Mouse (Mus musculus) limb, embryonic 15.5 days (tissue): ENCODE measurements around the gene Fbxl15. TPM values are rescaled to one million over a fixed set of nuclear protein-coding genes. Genes with fewer than 3 reads are reported as not detected.
A peak's percentile ranks its signal among the peaks of the same experiment; 100 is the strongest.

Source experiments
- ATAC-seq: fragments of 200-750 bp; cut with Nextera tagmentation; 2 replicates; pipeline ENCODE4 v1.8.0; 2017; ENCODE audit warnings: low read depth, moderate TSS enrichment; ENCODE audit not compliant: insufficient number of reproducible peaks, low FRiP score, low TSS enrichment
- H3K27ac ChIP-seq: fragments of 300-500 bp; sonication (generic); 2 replicates; pipeline ENCODE4 v1.5.1; 2015; ENCODE audit warnings: moderate library complexity, mild to moderate bottlenecking, inconsistent platforms
- H3K27me3 ChIP-seq: fragments of 300-500 bp; sonication (generic); 2 replicates; pipeline ENCODE4 v1.6.1; 2015; ENCODE audit warnings: inconsistent platforms
- H3K36me3 ChIP-seq: fragments of 300-500 bp; sonication (generic); 2 replicates; pipeline ENCODE4 v1.6.1; 2015; ENCODE audit warnings: inconsistent platforms
- H3K4me1 ChIP-seq: fragments of 300-500 bp; sonication (generic); 2 replicates; pipeline ENCODE4 v1.6.1; 2015; ENCODE audit warnings: inconsistent platforms
- H3K4me2 ChIP-seq: fragments of 300-500 bp; sonication (generic); 2 replicates; pipeline ENCODE4 v1.6.1; 2015; ENCODE audit warnings: mild to moderate bottlenecking, inconsistent platforms
- H3K4me3 ChIP-seq: fragments of 300-500 bp; sonication (generic); 2 replicates; pipeline ENCODE4 v1.5.1; 2015; ENCODE audit warnings: mild to moderate bottlenecking, inconsistent platforms
- H3K9ac ChIP-seq: fragments of 300-500 bp; sonication (generic); 2 replicates; pipeline ENCODE4 v1.6.1; 2015; ENCODE audit warnings: inconsistent platforms
- H3K9me3 ChIP-seq: fragments of 300-500 bp; sonication (generic); 2 replicates; pipeline ENCODE4 v1.6.1; 2016; ENCODE audit warnings: inconsistent platforms
- WGBS: fragments of 180-500 bp; shearing (Covaris S2); methylation state at CpG from one replicate; pipeline ENCODE4 v1.1.7; 2015; 5-methylcytosine and 5-hydroxymethylcytosine counted together
- polyA plus RNA-seq: library from polyadenylated mRNA; unstranded; fragments of >200 nt; fragmentation: Nextera tagmentation; extraction: Ambion mirVana; gene quantifications from 2 replicates; pipeline ENCODE4 v1.2.1, GENCODE M21; 2015

Fbxl15 gene
- polyA plus RNA-seq, 1 experiment from 2014 or later: 12.8 TPM

- 11% methylated on average over 16 of the region's 16 CpGs for WGBS
- H3K4me2 ChIP-seq: peak overlapping the region; percentile 34
These were observed 9.2 kb upstream of the Fbxl15 start for GRCm38 (mm10) chr19:46318586-46319378.

GRCm38 (mm10) chr19:46320076-46320785 is 7.8 kb upstream of the Fbxl15 start:
- Histone ChIP-seq H3K36me3 (no peaks in the 10 kb centered on the region), H3K27ac (no peak overlapping the region), H3K4me1 (peaks cover 44% of the 10 kb centered on the region), H3K9ac (no peak overlapping the region), H3K4me2 (no peak overlapping the region), H3K9me3 (no peaks in the 10 kb centered on the region), H3K4me3 (no peak overlapping the region), H3K27me3 (peaks cover 100% of the 10 kb centered on the region)
- ATAC-seq: no peak
- 78% methylated on average over 8 of the region's 8 CpGs for WGBS

More at GRCm38 (mm10) chr19:46318586-46319378, 9.2 kb upstream of the Fbxl15 start:
- H3K9ac ChIP-seq: no peak overlapping the region
- no peak overlapping the region for H3K27ac ChIP-seq
- no peaks in the 10 kb centered on the region for H3K9me3 ChIP-seq
- H3K36me3 ChIP-seq: no peaks in the 10 kb centered on the region
- H3K4me1 ChIP-seq: peaks cover 56% of the 10 kb centered on the region
- peaks cover 100% of the 10 kb centered on the region for H3K27me3 ChIP-seq
- H3K4me3 ChIP-seq: peak overlapping the region; percentile 15
- ATAC-seq: no peak

GRCm38 (mm10) chr19:46321101-46321943 is 6.7 kb upstream of the Fbxl15 start:
- H3K9ac ChIP-seq: no peak overlapping the region
- H3K4me3 ChIP-seq: no peak overlapping the region
- no peak overlapping the region for H3K4me2 ChIP-seq
- WGBS: 27% methylated on average over 6 of the region's 6 CpGs
- no peak for ATAC-seq
- H3K36me3 ChIP-seq: no peaks in the 10 kb centered on the region
- no peak overlapping the region for H3K27ac ChIP-seq
- peaks cover 100% of the 10 kb centered on the region for H3K27me3 ChIP-seq
- H3K9me3 ChIP-seq: no peaks in the 10 kb centered on the region
- H3K4me1 ChIP-seq: peaks cover 44% of the 10 kb centered on the region

- 53% methylated on average over 11 of the region's 11 CpGs for WGBS
- peaks cover 100% of the 10 kb centered on the region for H3K27me3 ChIP-seq
- no peak overlapping the region for H3K4me2 ChIP-seq
- no peaks in the 10 kb centered on the region for H3K36me3 ChIP-seq
- H3K4me3 ChIP-seq: no peak overlapping the region
- no peaks in the 10 kb centered on the region for H3K9me3 ChIP-seq
- H3K4me1 ChIP-seq: peaks cover 45% of the 10 kb centered on the region
- ATAC-seq: no peak
- H3K27ac ChIP-seq: no peak overlapping the region
- H3K9ac ChIP-seq: no peak overlapping the region
These were observed 5.6 kb upstream of the Fbxl15 start for GRCm38 (mm10) chr19:46322144-46322995.

- no peak overlapping the region for H3K9ac ChIP-seq
- H3K9me3 ChIP-seq: no peaks in the 10 kb centered on the region
- peaks cover 97% of the 10 kb centered on the region for H3K27me3 ChIP-seq
- H3K27ac ChIP-seq: no peak overlapping the region
- H3K36me3 ChIP-seq: no peaks in the 10 kb centered on the region
- no peak overlapping the region for H3K4me3 ChIP-seq
- peaks cover 44% of the 10 kb centered on the region for H3K4me1 ChIP-seq
- no peak overlapping the region for H3K4me2 ChIP-seq
- WGBS: 69% methylated on average over 13 of the region's 13 CpGs
- no peak for ATAC-seq
These were observed 4.9 kb upstream of the Fbxl15 start for GRCm38 (mm10) chr19:46322996-46323572.

- H3K27me3 ChIP-seq: peaks cover 91% of the 10 kb centered on the region
- H3K4me1 ChIP-seq: peaks cover 39% of the 10 kb centered on the region
- H3K36me3 ChIP-seq: no peaks in the 10 kb centered on the region
- H3K27ac ChIP-seq: no peak overlapping the region
- H3K9me3 ChIP-seq: no peaks in the 10 kb centered on the region
- H3K9ac ChIP-seq: no peak overlapping the region
- no peak overlapping the region for H3K4me3 ChIP-seq
- H3K4me2 ChIP-seq: no peak overlapping the region
- WGBS: 62% methylated on average over 5 of the region's 5 CpGs
- ATAC-seq: no peak
These were observed 4.3 kb upstream of the Fbxl15 start for GRCm38 (mm10) chr19:46323716-46324115.

- Histone ChIP-seq H3K4me1 (peaks cover 38% of the 10 kb centered on the region), H3K36me3 (no peaks in the 10 kb centered on the region), H3K9ac (no peak overlapping the region), H3K27me3 (peaks cover 85% of the 10 kb centered on the region), H3K4me2 (no peak overlapping the region), H3K4me3 (no peak overlapping the region), H3K9me3 (no peaks in the 10 kb centered on the region), H3K27ac (no peak overlapping the region)
- ATAC-seq: no peak
- 59% methylated on average over 11 of the region's 11 CpGs for WGBS
These were observed 3.6 kb upstream of the Fbxl15 start for GRCm38 (mm10) chr19:46324366-46324765.

GRCm38 (mm10) chr19:46324918-46325317 is 3.1 kb upstream of the Fbxl15 start:
- Histone ChIP-seq H3K4me3 (no peak overlapping the region), H3K36me3 (no peaks in the 10 kb centered on the region), H3K9ac (no peak overlapping the region), H3K27me3 (peaks cover 79% of the 10 kb centered on the region), H3K9me3 (no peaks in the 10 kb centered on the region), H3K27ac (no peak overlapping the region), H3K4me1 (peaks cover 42% of the 10 kb centered on the region), H3K4me2 (no peak overlapping the region)
- 61% methylated on average over 5 of the region's 5 CpGs for WGBS
- ATAC-seq: no peak

GRCm38 (mm10) chr19:46326019-46326755 is 1.8 kb upstream of the Fbxl15 start:
- H3K27ac ChIP-seq: no peak overlapping the region
- peaks cover 70% of the 10 kb centered on the region for H3K27me3 ChIP-seq
- no peak for ATAC-seq
- no peak overlapping the region for H3K4me2 ChIP-seq
- H3K9me3 ChIP-seq: no peaks in the 10 kb centered on the region
- H3K9ac ChIP-seq: no peak overlapping the region
- 6% methylated on average over 29 of the region's 29 CpGs for WGBS
- peaks cover 12% of the 10 kb centered on the region for H3K36me3 ChIP-seq
- no peak overlapping the region for H3K4me3 ChIP-seq
- peaks cover 46% of the 10 kb centered on the region for H3K4me1 ChIP-seq

GRCm38 (mm10) chr19:46326756-46327305 is 1.2 kb upstream of the Fbxl15 start, which contains the start of gene Psd:
Psd (minus strand) TSS chr19:46327156.
- Histone ChIP-seq H3K36me3 (peaks cover 18% of the 10 kb centered on the region), H3K27me3 (peaks cover 63% of the 10 kb centered on the region), H3K9me3 (no peaks in the 10 kb centered on the region), H3K4me2 (peak within 1 kb of the TSS; percentile 100), H3K4me1 (peaks cover 39% of the 10 kb centered on the region), H3K27ac (peak within 1 kb of the TSS; percentile 90), H3K4me3 (peak within 1 kb of the TSS; percentile 75), H3K9ac (peak within 1 kb of the TSS; percentile 64; the same call in 1 of the 2 replicates)
- no peak for ATAC-seq
- under 1% methylated on average over 35 of the region's 35 CpGs for WGBS
